Mouse (Mus musculus): ENCODE data around the gene Gm4756.
"Not testable (repeated sequence)": the region's sequence is repeated elsewhere in the genome, so short reads cannot be mapped to it uniquely, and the experiment has no call there.

Gene Gm4756

DNA sequence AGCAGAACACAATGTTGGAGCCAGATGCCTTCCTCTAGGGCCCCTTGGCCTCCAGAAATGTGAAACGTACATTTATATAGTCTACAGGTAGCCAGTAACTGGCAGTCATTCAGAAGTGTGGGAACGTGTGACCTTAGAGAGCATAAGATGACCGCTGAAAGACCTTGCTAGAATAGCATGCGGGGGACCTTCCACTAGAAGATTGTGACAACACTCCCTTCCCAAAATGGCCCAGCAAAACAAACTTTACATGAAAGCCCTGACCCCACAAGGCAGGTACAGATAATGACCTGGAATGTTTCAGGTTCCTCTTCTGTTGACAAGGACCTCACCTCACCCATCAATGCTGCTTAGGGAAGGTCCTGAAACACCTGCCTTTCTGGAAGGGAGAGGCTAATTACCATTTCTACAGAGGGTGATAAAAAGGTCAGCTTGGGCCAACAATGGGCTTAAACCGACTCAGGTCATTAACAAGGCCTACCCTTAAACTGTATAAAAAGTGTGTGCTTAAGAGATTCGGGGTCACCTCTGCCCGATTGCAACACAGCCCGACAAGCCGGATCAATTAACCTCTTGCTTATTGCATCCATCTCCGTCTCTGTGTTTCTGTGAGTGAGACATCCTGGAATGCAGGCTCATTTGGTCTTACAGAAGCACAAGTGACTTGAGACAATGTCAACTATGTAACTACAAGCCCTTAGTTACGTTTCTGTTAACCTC is at the start of gene Gm4756:
Gene Gm4756, minus strand, starts transcription at position 51 of the 720 bp plus-strand sequence.
- Histone ChIP-seq H3K9me3 (ENCODE audit: low read length) (peaks cover 7% of the 10 kb centered on the region), H3K27me3 (ENCODE audit: insufficient read depth, low read length) (no peaks in the 10 kb centered on the region), H3K4me3 (replicated peaks; ENCODE audit: low read length) (peak within 1 kb of the TSS; percentile 54), H3K36me3 (ENCODE audit: insufficient read depth, low read length) (no peaks in the 10 kb centered on the region), H3K4me1 (replicated peaks; ENCODE audit: low read depth, low read length) (peaks cover 40% of the 10 kb centered on the region)
- TF ChIP-seq NANOG (IDR thresholded peaks at IDR 0.05; ENCODE audit: borderline replicate concordance, low read length) (peak; percentile 70), POU5F1 (IDR thresholded peaks at IDR 0.05; ENCODE audit: borderline replicate concordance, low read length) (no peak; the same call in 1 of the 2 replicates)

DNA sequence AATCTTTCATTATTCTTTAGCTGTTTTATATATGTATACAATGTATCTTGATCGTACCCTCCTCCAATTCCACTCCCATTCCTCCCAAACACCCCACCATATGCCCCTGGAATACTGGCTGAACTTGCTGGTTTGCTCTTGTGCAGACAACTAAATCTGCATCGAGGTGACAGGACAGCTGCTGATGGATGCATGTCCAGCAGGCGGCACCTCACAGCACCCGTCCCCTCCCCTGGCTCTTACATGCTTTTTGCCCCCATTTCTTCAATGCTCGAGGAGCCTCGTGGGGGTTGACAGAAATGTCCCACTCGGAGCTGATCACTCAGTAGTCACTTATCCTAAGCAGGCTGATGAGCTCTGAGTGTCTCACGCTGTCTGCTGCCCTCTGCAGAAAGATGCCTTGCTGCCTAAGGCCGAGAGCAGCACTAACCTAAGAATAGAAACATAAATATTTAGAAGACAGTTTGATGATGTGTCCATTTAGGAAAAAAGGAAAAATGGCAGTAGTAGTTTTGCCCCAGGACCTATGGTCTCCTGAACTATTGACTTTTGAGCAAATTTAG is 45.5 kb upstream of the Gm4756 start:
- H3K27me3 ChIP-seq (ENCODE audit: insufficient read depth, low read length), result no peaks in the 10 kb centered on the region
- no peak for TF ChIP-seq POU5F1 (IDR thresholded peaks at IDR 0.05; ENCODE audit: borderline replicate concordance, low read length)
- TF ChIP-seq CTCF (conservative IDR thresholded peaks at IDR 0.05; ENCODE audit: low read length), result no peak
- TF ChIP-seq NANOG (IDR thresholded peaks at IDR 0.05; ENCODE audit: borderline replicate concordance, low read length), result no peak
- H3K4me3 ChIP-seq (replicated peaks; ENCODE audit: low read length), result no peak overlapping the region
- H3K36me3 ChIP-seq (ENCODE audit: insufficient read depth, low read length), result no peaks in the 10 kb centered on the region
- peaks cover 8% of the 10 kb centered on the region for H3K4me1 ChIP-seq (replicated peaks; ENCODE audit: low read depth, low read length)
- no peaks in the 10 kb centered on the region for H3K9me3 ChIP-seq (ENCODE audit: low read length)

DNA sequence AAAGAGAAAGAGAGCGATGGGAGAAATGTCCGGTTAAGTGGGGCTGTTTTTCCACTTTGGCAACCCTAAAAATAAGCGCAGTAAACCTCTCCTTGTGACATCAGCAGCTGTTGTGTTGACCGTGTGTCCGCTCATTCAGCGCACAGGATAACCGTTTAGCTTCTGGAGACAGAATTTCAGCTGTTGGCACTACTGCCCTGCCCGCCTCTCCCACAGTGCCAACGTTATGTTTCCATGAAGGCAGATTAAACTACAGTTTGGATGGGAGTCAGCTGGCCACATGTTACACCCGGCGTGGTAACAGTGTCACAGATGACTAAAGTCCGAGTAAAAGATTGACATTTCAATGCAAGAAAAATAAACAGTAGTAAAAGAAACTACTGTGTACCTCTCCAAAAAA is 45.0 kb upstream of the Gm4756 start:
- Histone ChIP-seq H3K36me3 (ENCODE audit: insufficient read depth, low read length) (no peaks in the 10 kb centered on the region), H3K4me3 (replicated peaks; ENCODE audit: low read length) (no peak overlapping the region), H3K9me3 (ENCODE audit: low read length) (0 out of 2 replicates have a peak, but pooled peaks cover 1% of the 10 kb centered on the region), H3K4me1 (replicated peaks; ENCODE audit: low read depth, low read length) (peaks cover 8% of the 10 kb centered on the region), H3K27me3 (ENCODE audit: insufficient read depth, low read length) (no peaks in the 10 kb centered on the region)
- no peak for TF ChIP-seq CTCF (conservative IDR thresholded peaks at IDR 0.05; ENCODE audit: low read length)
- no peak for TF ChIP-seq POU5F1 (IDR thresholded peaks at IDR 0.05; ENCODE audit: borderline replicate concordance, low read length)
- no peak for TF ChIP-seq NANOG (IDR thresholded peaks at IDR 0.05; ENCODE audit: borderline replicate concordance, low read length)

DNA sequence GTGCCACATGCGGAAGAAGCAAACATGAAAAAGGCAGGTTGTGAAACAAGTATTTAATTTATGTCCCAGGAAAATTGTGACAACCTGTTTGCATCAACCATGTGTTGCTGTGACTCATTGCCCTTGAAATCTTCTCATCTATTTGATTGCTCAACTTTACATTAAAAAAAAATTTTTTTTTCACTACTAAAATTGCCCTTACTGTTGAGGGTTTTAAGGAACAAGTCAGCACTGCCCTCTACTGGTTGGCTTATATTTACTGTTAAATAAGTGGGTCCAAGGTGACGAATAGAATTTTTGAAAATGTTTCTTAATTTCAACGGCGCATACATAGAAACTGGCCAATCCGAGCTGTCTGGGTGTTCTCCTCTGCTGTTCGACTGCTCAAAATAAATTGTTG is 44.4 kb upstream of the Gm4756 start:
- no peaks in the 10 kb centered on the region for H3K36me3 ChIP-seq (ENCODE audit: insufficient read depth, low read length)
- H3K4me3 ChIP-seq (replicated peaks; ENCODE audit: low read length), result no peak overlapping the region
- peaks cover 7% of the 10 kb centered on the region for H3K9me3 ChIP-seq (ENCODE audit: low read length)
- H3K27me3 ChIP-seq (ENCODE audit: insufficient read depth, low read length), result no peaks in the 10 kb centered on the region
- no peak for TF ChIP-seq NANOG (IDR thresholded peaks at IDR 0.05; ENCODE audit: borderline replicate concordance, low read length)
- TF ChIP-seq CTCF (conservative IDR thresholded peaks at IDR 0.05; ENCODE audit: low read length), result peak; percentile 50
- no peak for TF ChIP-seq POU5F1 (IDR thresholded peaks at IDR 0.05; ENCODE audit: borderline replicate concordance, low read length)
- H3K4me1 ChIP-seq (replicated peaks; ENCODE audit: low read depth, low read length), result peaks cover 8% of the 10 kb centered on the region

DNA sequence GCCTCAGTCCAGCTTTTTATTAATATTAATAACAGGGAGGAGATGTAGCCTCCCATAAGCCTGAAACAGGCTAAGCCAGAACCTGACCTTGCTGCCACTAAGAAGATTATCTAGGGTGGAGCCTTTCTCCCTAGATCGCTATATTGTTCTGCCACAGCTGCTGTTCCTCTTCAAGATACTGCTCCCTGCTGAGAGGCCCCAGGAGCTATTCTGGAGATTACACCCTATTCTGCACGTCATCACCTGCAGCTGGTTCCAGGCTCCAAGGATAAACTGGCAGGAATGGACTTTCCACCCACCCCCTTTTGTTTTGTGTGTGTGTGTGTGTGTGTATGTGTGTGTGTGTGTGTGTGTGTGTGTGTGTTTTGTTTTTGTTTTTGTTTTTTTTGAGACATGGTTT is 38.8 kb upstream of the Gm4756 start:
- not testable (repeated sequence) for H3K27me3 ChIP-seq (ENCODE audit: insufficient read depth, low read length); H3K36me3 ChIP-seq (ENCODE audit: insufficient read depth, low read length); H3K4me1 ChIP-seq (replicated peaks; ENCODE audit: low read depth, low read length); H3K4me3 ChIP-seq (replicated peaks; ENCODE audit: low read length)
- peaks cover 49% of the 10 kb centered on the region for H3K9me3 ChIP-seq (ENCODE audit: low read length)

DNA sequence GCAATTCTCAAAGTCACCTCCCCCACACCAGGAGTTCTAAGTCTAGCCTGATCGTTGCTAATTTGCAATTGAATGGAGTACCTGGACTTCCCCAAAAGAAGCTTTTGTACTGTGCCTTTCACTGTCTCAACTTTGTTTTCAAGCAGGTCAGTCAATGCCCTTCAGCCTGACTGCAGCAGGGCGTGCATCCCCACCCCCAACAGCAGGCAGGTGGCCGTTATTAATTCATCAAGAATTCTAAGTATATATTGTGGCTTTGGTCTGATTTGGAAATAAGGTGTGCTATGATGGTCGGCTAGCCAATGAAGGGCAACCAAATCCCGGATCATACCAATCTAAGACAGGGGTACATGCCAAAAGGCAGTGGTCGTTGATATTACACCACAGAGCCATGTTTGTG is 38.3 kb upstream of the Gm4756 start:
- H3K4me3 ChIP-seq (replicated peaks; ENCODE audit: low read length); H3K36me3 ChIP-seq (ENCODE audit: insufficient read depth, low read length); H3K27me3 ChIP-seq (ENCODE audit: insufficient read depth, low read length); H3K4me1 ChIP-seq (replicated peaks; ENCODE audit: low read depth, low read length): not testable (repeated sequence)
- peak; percentile 78 for TF ChIP-seq NANOG (IDR thresholded peaks at IDR 0.05; ENCODE audit: borderline replicate concordance, low read length)
- peaks cover 49% of the 10 kb centered on the region for H3K9me3 ChIP-seq (ENCODE audit: low read length)

DNA sequence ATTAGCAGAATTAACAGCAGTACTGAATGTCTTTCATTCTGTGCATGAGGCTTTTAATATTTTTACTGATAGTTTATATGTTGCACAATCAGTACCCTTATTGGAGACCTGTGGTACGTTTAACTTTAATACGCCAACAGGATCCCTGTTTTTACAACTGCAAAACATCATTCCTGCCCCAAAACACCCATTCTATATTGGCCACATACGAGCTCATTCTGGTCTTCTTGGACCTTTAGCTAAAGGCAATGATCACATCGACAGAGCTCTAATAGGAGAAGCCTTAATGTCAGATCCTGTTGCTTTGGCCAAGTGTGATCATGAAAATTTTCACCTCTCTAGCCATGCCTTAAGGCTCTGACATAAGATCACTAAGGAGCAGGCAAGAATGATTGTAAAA is 37.1 kb upstream of the Gm4756 start:
- H3K4me1 ChIP-seq (replicated peaks; ENCODE audit: low read depth, low read length); H3K36me3 ChIP-seq (ENCODE audit: insufficient read depth, low read length): not testable (repeated sequence)

DNA sequence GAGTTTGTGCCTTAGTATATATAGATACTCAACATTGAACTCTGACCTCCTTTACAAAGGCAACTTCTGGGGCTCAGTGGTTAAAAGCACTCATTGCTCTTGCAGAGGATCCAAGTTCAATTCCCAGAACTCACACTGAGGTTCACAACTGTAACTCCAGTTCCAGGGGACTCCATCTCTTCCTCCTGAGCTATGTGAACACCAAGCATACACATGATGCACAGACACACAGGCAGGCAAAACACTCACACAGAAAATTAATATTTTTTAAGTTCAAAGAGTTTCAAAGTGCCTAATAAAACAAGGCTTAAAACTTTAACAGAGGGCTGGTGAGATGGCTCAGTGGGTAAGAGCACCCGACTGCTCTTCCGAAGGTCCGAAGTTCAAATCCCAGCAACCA is 34.2 kb upstream of the Gm4756 start:
- Histone ChIP-seq H3K27me3 (ENCODE audit: insufficient read depth, low read length) (no peaks in the 10 kb centered on the region), H3K4me3 (replicated peaks; ENCODE audit: low read length) (no peak overlapping the region), H3K4me1 (replicated peaks; ENCODE audit: low read depth, low read length) (peaks cover 7% of the 10 kb centered on the region; the same call in 1 of the 2 replicates), H3K36me3 (ENCODE audit: insufficient read depth, low read length) (no peaks in the 10 kb centered on the region), H3K9me3 (ENCODE audit: low read length) (peaks cover 49% of the 10 kb centered on the region)
- TF ChIP-seq CTCF (conservative IDR thresholded peaks at IDR 0.05; ENCODE audit: low read length), result no peak
- no peak for TF ChIP-seq POU5F1 (IDR thresholded peaks at IDR 0.05; ENCODE audit: borderline replicate concordance, low read length)
- TF ChIP-seq NANOG (IDR thresholded peaks at IDR 0.05; ENCODE audit: borderline replicate concordance, low read length), result no peak

More for the DNA sequence above, 37.1 kb upstream of the Gm4756 start:
- not testable (repeated sequence) for H3K27me3 ChIP-seq (ENCODE audit: insufficient read depth, low read length); H3K4me3 ChIP-seq (replicated peaks; ENCODE audit: low read length)
- peaks cover 55% of the 10 kb centered on the region for H3K9me3 ChIP-seq (ENCODE audit: low read length)

DNA sequence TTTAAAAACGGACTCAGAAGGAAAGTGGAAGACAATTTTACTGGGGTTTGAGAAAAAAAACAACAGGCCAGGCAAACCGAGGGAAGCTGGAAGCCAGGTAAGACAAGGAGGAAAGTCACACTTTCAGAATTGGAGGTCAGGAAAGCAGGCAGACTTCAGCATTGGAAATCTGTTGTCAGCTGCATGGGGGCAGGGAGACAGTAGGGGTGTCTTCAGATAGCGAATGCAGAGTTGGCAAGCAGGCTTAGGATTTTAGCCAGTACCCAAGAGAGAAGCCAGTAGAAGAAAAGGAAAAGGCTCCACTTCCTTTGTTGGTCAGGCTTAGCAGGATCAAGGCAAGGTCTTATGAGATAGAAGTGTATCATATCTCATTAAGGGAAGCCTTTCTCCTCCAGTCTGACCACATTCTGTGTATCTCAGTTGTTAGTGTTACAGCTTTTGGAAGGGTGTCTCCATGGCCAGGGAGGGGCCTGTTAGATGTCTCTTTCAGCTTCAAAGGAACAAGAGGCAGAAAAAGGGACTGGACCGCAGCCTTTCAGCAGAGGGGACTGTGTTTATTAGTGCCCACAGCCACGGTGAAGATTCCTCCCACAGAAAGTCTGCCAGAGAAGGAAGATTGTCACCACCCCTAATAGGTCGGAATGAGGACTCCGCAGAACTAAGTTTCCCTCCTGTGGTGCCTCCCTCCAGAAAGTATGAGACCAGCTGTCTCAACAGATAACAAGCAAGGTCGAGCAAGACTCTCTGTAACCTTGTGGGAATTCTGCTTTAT is 33.2 kb upstream of the Gm4756 start:
- Histone ChIP-seq H3K27me3 (ENCODE audit: insufficient read depth, low read length) (no peaks in the 10 kb centered on the region), H3K4me1 (replicated peaks; ENCODE audit: low read depth, low read length) (peaks cover 7% of the 10 kb centered on the region; the same call in 1 of the 2 replicates), H3K36me3 (ENCODE audit: insufficient read depth, low read length) (no peaks in the 10 kb centered on the region), H3K4me3 (replicated peaks; ENCODE audit: low read length) (no peak overlapping the region), H3K9me3 (ENCODE audit: low read length) (peaks cover 41% of the 10 kb centered on the region)
- no peak for TF ChIP-seq POU5F1 (IDR thresholded peaks at IDR 0.05; ENCODE audit: borderline replicate concordance, low read length)
- no peak for TF ChIP-seq CTCF (conservative IDR thresholded peaks at IDR 0.05; ENCODE audit: low read length)
- no peak for TF ChIP-seq NANOG (IDR thresholded peaks at IDR 0.05; ENCODE audit: borderline replicate concordance, low read length)

All from E14TG2a.4 (cell line).